Mouse (Mus musculus) thymus, postnatal 25 days (tissue): ENCODE data around the gene Ezr.
"Not testable (repeated sequence)": the region's sequence is repeated elsewhere in the genome, so short reads cannot be mapped to it uniquely, and the experiment has no call there.

Source experiments
- DNase-seq: peaks from one replicate; pipeline ENCODE4 v3.0.0; 2022

Gene Ezr

GRCm38 (mm10) chr17:6742083-6743038, 40.2 kb downstream of the Ezr start:
- DNase-seq = peak; percentile 1

- DNase-seq = no peak
These were observed 41.3 kb downstream of the Ezr start for GRCm38 (mm10) chr17:6741271-6741670.

GRCm38 (mm10) chr17:6740331-6741170, 42.0 kb downstream of the Ezr start:
- peak; percentile 6 for DNase-seq

- no peak for DNase-seq
These were observed 42.8 kb downstream of the Ezr start for GRCm38 (mm10) chr17:6739756-6740155.

- no peak for DNase-seq
These were observed 43.3 kb downstream of the Ezr start for GRCm38 (mm10) chr17:6739266-6739665.

- DNase-seq = no peak
These were observed 43.7 kb downstream of the Ezr start for GRCm38 (mm10) chr17:6738836-6739235.

- no peak for DNase-seq
These were observed 45.1 kb downstream of the Ezr start for GRCm38 (mm10) chr17:6737273-6737997.

GRCm38 (mm10) chr17:6736306-6737272, 46.0 kb downstream of the Ezr start:
- no peak for DNase-seq

- no peak for DNase-seq
These were observed 47.7 kb downstream of the Ezr start for GRCm38 (mm10) chr17:6734746-6735441.

- DNase-seq = no peak
These were observed 49.2 kb downstream of the Ezr start for GRCm38 (mm10) chr17:6733322-6733875.

- DNase-seq = no peak
These were observed 49.9 kb downstream of the Ezr start for GRCm38 (mm10) chr17:6732665-6733064.

- DNase-seq = no peak
These were observed 51.0 kb downstream of the Ezr start for GRCm38 (mm10) chr17:6731634-6732033.

GRCm38 (mm10) chr17:6731132-6731531, 51.5 kb downstream of the Ezr start:
- DNase-seq = no peak

GRCm38 (mm10) chr17:6729244-6729742, 53.3 kb downstream of the Ezr start:
- no peak for DNase-seq

- no peak for DNase-seq
These were observed 54.5 kb downstream of the Ezr start for GRCm38 (mm10) chr17:6727996-6728610.

- DNase-seq = not testable (repeated sequence)
These were observed 68.6 kb downstream of the Ezr start for GRCm38 (mm10) chr17:6713944-6714343.

GRCm38 (mm10) chr17:6713483-6713882, 69.1 kb downstream of the Ezr start:
- DNase-seq = not testable (repeated sequence)

- DNase-seq = not testable (repeated sequence)
These were observed 74.4 kb downstream of the Ezr start for GRCm38 (mm10) chr17:6708194-6708593.

GRCm38 (mm10) chr17:6707422-6707821, 75.2 kb downstream of the Ezr start:
- not testable (repeated sequence) for DNase-seq

- DNase-seq = not testable (repeated sequence)
These were observed 76.1 kb downstream of the Ezr start for GRCm38 (mm10) chr17:6706448-6706847.
